Comparison of ENCODE assay signal across 11 mouse cellular contexts in genomic region chr14:25660661-25661060, GRCm38 (mm10). TPM values are rescaled to one million over a fixed set of nuclear protein-coding genes. Genes with fewer than 3 reads are reported as not detected.
DNase-seq lines count a peak whose midpoint lies in the region; ATAC-seq and TF ChIP-seq lines count a peak whose summit lies in the region.
"Had no signal": no experiment of that assay in that cellular context is flagged by ENCODE, and none has a peak within 500 bp of the region (broad histone marks: within the 10 kb centered on the region; RNA-seq: fewer than 3 reads in every experiment).

No protein-coding gene starts in this region.

- H3K9ac ChIP-seq in intestine, postnatal 0 days (ENCODE audit: low read depth, low read length), result no peak overlapping the region
- H3K9ac ChIP-seq in kidney, embryonic 14.5 days (ENCODE audit: low read depth, low read length), result no peak overlapping the region
- H3K9ac ChIP-seq: limb, embryonic 15.5 days had no signal

- 0 out of 2 replicates have a peak, but pooled peaks have one; percentile 26 for ATAC-seq in intestine, postnatal 0 days
- ATAC-seq in kidney, embryonic 14.5 days (ENCODE audit: low FRiP score, low TSS enrichment), result no peak

- peak; percentile 41 to 61 for DNase-seq in kidney, postnatal 4 days
- no peak for DNase-seq in kidney, postnatal 10 days
- peak; percentile 58 for DNase-seq in Muller cell, postnatal 12 days (ENCODE audit: inconsistent ontology term)
- peak; percentile 37 for DNase-seq in cerebellum, adult 8-10 months
- DNase-seq in B cell, adult 2 months, result no peak
- DNase-seq in layer of hippocampus, postnatal 25 days (ENCODE audit: extremely low spot score in 1 of 2, low spot score in 1 of 2), result no peak
- DNase-seq: adrenal gland, postnatal 25 days; gastrocnemius, postnatal 36 days had no signal

- peaks cover 97% of the 10 kb centered on the region for H3K36me3 ChIP-seq in intestine, postnatal 0 days (ENCODE audit: control insufficient read depth, insufficient read depth)
- H3K36me3 ChIP-seq in kidney, embryonic 14.5 days (ENCODE audit: control insufficient read depth, insufficient read depth, low read length), result peaks cover 98% of the 10 kb centered on the region

- TF ChIP-seq CTCF in intestine, postnatal 0 days (IDR thresholded peaks at IDR 0.05; ENCODE audit: low read depth), result peak; percentile 73

- H3K4me3 ChIP-seq in intestine, postnatal 0 days (ENCODE audit: low read depth, low read length), result no peak overlapping the region
- no peak overlapping the region for H3K4me3 ChIP-seq in kidney, embryonic 14.5 days (ENCODE audit: low read length)
- H3K4me3 ChIP-seq: limb, embryonic 15.5 days had no signal

- H3K27me3 ChIP-seq in intestine, postnatal 0 days (replicated peaks; ENCODE audit: control insufficient read depth, insufficient read depth, low read length), result no peaks in the 10 kb centered on the region
- no peaks in the 10 kb centered on the region for H3K27me3 ChIP-seq in kidney, embryonic 14.5 days (ENCODE audit: control insufficient read depth, insufficient read depth, low read length)
- H3K27me3 ChIP-seq: limb, embryonic 15.5 days had no signal

- H3K4me2 ChIP-seq in intestine, postnatal 0 days (replicated peaks; ENCODE audit: low read depth), result no peak overlapping the region
- H3K4me2 ChIP-seq in kidney, embryonic 14.5 days (replicated peaks; ENCODE audit: low read depth, low read length), result no peak overlapping the region
- H3K4me2 ChIP-seq: limb, embryonic 15.5 days had no signal

- no peaks in the 10 kb centered on the region for H3K4me1 ChIP-seq in intestine, postnatal 0 days (replicated peaks; ENCODE audit: control insufficient read depth, insufficient read depth, low read length)
- no peaks in the 10 kb centered on the region for H3K4me1 ChIP-seq in kidney, embryonic 14.5 days (ENCODE audit: control insufficient read depth, insufficient read depth, low read length)
- H3K4me1 ChIP-seq: limb, embryonic 15.5 days had no signal

- H3K27ac ChIP-seq in intestine, postnatal 0 days (ENCODE audit: low read depth, low read length), result no peak overlapping the region
- no peak overlapping the region for H3K27ac ChIP-seq in kidney, embryonic 14.5 days (ENCODE audit: low read depth, low read length)

- H3K9me3 ChIP-seq in intestine, postnatal 0 days (ENCODE audit: control insufficient read depth), result no peaks in the 10 kb centered on the region
- no peaks in the 10 kb centered on the region for H3K9me3 ChIP-seq in kidney, embryonic 14.5 days (ENCODE audit: control insufficient read depth, low read length)
- H3K9me3 ChIP-seq: limb, embryonic 15.5 days had no signal

- 65% methylated on average over 11 of the region's 11 CpGs for WGBS in intestine, postnatal 0 days
- 56% methylated on average over 11 of the region's 11 CpGs for WGBS in kidney, embryonic 14.5 days

RNA-seq across cellular contexts. Expression of gene Ppif, which starts 33.3 kb away (rescaled TPM):
- polyA plus RNA-seq in intestine, postnatal 0 days (2015; fragmentation: Nextera tagmentation; extraction: Ambion mirVana), result 73.8 and 80.0 TPM in 2 replicates
- 10 to 100 TPM; 26.0 to 27.7 TPM for total RNA-seq in layer of hippocampus, postnatal 25 days (2021)
- 44.4 and 46.6 TPM in 2 replicates for polyA plus RNA-seq in kidney, embryonic 14.5 days (2014; fragmentation: Nextera tagmentation; extraction: Ambion mirVana)

Comparison
In these comparisons a context has a peak if more than half of its experiments do, and no peak if none do; other contexts are left out.
1. DNase-seq: peak in kidney, postnatal 4 days (2 of 2), Muller cell, postnatal 12 days (single experiment) and cerebellum, adult 8-10 months (single experiment); none in kidney, postnatal 10 days (single experiment), B cell, adult 2 months (0 of 2) and layer of hippocampus, postnatal 25 days (0 of 2).